Mouse (Mus musculus): Measurements from ENCODE around the gene Kcnab1. TPM values are rescaled to one million over a fixed set of nuclear protein-coding genes. Genes with fewer than 3 reads are reported as not detected.

Kcnab1 gene
- polyA plus RNA-seq (2014; fragmentation: Illumina TruSeq; extraction: RNeasy Lipid Tissue Mini Kit (QIAGEN cat#74804); ENCODE audit: low read depth, low replicate concordance) = 11.5 TPM

GRCm38 (mm10) chr3:65108945-65109921 is at the start of gene Kcnab1:
Kcnab1 (plus strand) TSS chr3:65109384.

GRCm38 (mm10) chr3:65392421-65392817 is 283.2 kb downstream of the Kcnab1 start, which contains the start of gene Ssr3:
Ssr3 (minus strand) TSS chr3:65392623.

